Mouse (Mus musculus) brown adipose tissue, adult 24 weeks (tissue): Measurements from ENCODE around the gene Chst13. TPM values are rescaled to one million over a fixed set of nuclear protein-coding genes. Genes with fewer than 3 reads are reported as not detected.
A peak's percentile ranks its signal among the peaks of the same experiment; 100 is the strongest.

Experiments used
- H3K27ac ChIP-seq: fragments of 200-500 bp; replicated peaks from 2 replicates; pipeline ENCODE4 v1.5.1; 2012; ENCODE audit warnings: low read depth, mild to moderate bottlenecking, low read length
- H3K4me1 ChIP-seq: fragments of 200-500 bp; 2 replicates; pipeline ENCODE4 v1.6.1; 2012; ENCODE audit warnings: low read length, mixed read lengths; ENCODE audit not compliant: control insufficient read depth, insufficient read depth, insufficient read length
- H3K4me3 ChIP-seq: fragments of 200-500 bp; 2 replicates; pipeline ENCODE4 v1.5.1; 2012; ENCODE audit warnings: low read depth, mild to moderate bottlenecking, low read length, moderate library complexity; ENCODE audit not compliant: insufficient read depth
- polyA plus RNA-seq: library from polyadenylated mRNA; stranded (reverse); fragments of >200 nt; gene quantifications from 2 replicates; pipeline ENCODE4 v1.2.4, GENCODE M21; 2012; ENCODE audit not compliant: missing spikeins, insufficient read depth, insufficient read length

The Chst13 gene
- polyA plus RNA-seq = not detected in 2 replicates

DNA sequence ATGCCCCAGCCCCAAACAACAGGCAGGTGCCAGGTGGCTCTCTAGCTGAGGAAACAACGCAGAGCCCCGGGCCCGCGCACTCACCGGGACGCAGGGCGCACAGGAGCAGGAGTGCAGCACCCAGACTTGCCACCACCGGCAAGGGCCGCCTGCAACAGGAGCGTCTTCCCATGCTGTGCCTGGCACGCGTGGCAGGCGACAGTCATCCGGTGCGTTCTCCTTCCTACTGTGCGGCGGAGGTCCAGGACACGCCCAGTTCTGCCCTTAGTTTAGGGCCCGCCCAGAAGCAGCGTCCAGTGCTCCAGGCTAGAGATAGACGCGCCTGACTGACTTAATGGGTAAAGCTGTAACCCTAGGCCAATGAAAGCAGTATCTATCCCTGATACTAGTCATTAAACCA is at the start of gene Chst13:
Gene Chst13, minus strand, starts transcription at position 195 of the 400 bp plus-strand sequence.
- H3K4me1 ChIP-seq = no peaks in the 10 kb centered on the region
- no peak within 1 kb of the TSS for H3K4me3 ChIP-seq
- H3K27ac ChIP-seq = no peak within 1 kb of the TSS

DNA sequence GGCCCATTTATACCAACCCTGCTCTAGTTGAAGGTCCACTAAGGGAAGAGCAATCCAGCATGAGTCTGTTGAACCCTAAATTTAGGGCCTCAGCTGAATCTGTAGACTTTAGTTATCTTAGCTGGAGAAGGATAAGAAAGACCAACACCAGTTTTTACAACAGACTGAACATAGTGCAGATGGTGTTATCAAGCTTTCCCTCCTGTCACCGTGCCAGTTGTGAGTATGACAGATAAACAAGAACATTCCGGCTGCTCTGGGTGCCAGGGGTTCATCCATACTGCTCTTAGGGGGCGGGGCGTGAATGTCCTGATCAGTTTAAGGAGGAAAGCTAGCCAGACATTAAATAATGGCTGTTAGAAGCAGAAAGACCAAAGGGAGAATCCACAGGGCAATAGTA is 49.7 kb upstream of the Chst13 start:
- Histone ChIP-seq H3K4me1 (peaks cover 10% of the 10 kb centered on the region; the same call in 1 of the 2 replicates), H3K4me3 (no peak overlapping the region), H3K27ac (no peak overlapping the region)

DNA sequence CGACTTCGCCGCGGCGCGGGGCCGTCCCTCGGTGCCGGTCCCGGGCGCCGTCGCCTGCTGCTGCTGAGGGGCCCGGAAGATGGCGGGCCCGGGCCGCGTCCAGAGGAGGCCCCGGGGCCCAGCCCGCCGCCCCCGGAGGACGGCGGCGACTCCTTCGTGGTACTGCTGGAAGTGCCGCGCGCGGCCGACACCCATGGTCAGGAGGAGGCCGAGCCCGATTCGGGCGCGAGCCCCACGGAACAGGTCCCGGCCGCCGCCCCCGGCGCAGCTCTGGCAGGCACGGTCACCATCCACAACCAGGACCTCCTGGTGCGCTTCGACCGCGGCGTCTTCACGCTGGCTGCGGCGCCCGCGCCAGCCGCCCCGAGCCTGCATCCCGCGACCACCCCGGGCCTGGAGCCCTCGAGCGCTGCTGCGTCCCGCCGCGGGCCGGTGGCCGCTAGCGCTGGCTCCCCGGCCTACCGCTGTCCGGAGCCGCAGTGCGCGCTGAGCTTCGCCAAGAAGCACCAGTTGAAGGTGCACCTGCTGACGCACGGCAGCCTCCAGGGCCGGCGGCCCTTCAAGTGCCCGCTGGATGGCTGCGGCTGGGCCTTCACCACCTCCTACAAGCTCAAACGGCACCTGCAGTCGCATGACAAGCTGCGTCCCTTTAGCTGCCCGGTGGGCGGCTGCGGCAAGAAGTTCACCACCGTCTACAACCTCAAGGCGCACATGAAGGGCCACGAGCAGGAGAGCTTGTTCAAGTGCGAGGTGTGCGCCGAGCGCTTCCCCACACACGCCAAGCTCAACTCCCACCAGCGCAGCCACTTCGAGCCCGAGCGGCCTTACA is 45.0 kb upstream of the Chst13 start:
- 0 out of 2 replicates have a peak overlapping the region, but pooled peaks have one; percentile 35 for H3K27ac ChIP-seq
- peak overlapping the region; percentile 87 for H3K4me3 ChIP-seq
- H3K4me1 ChIP-seq = peaks cover 12% of the 10 kb centered on the region; the same call in 1 of the 2 replicates

DNA sequence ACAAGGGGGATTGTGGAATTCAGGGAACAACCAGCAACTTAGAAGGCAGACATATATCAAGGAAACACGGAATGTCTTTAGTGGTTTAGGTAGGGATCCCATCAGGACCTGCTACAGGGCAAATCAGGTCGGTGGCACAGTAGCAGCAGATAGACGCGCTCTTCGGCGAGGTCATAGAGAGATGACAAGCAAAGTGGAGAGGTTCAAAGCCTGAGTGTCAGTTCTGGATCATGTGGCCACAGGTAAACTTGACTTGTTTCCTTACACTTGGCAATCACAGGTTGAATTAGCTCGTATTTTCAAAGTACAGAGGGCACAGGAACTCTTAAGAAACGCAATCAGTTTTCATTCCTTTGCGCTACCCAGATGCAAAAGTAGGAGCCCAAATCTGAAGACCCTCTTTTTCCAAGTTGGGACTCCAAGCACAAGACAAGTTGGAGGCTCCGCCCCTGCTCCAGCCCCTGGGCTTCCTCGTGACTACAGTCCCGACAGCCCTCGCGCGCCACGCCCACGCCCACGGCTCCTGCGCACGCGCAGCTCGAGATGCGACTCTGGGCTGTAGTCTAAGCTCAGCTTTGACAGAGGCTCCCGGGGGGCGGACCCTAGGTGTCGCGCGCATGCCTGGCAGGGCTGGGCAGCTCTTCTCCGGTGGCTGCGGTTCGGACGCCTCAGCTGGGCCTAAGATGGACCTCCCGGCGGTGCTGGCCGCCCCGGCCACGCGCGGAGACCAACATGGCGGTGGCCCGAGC is 44.2 kb upstream of the Chst13 start, which contains the start of gene Zxdc:
Gene Zxdc, plus strand, starts transcription at position 517 of the 749 bp plus-strand sequence.
- H3K27ac ChIP-seq = peak within 1 kb of the TSS; percentile 38; the same call in 1 of the 2 replicates
- H3K4me1 ChIP-seq = peaks cover 12% of the 10 kb centered on the region; the same call in 1 of the 2 replicates
- peak within 1 kb of the TSS; percentile 87 for H3K4me3 ChIP-seq

DNA sequence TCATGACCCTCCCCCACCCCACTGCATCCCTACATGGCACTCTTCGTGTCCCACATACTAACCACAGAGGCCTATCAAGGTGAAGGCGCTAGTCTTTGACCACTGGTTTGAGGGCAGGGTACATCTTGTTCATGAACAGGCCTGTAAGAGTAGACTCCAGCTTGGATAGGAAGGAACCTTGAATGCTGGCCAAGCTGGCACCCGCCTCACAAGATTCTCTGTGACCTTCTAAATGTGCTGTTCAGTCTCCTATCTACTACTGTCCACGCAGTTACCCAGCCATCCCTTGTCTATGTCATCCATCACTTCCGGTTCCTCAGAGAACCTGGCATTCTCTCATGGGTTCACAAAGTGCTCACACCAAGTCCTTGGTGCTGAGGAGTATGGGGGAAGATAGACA is 38.3 kb upstream of the Chst13 start:
- H3K4me3 ChIP-seq = no peak overlapping the region
- no peak overlapping the region for H3K27ac ChIP-seq
- peaks cover 6% of the 10 kb centered on the region for H3K4me1 ChIP-seq

DNA sequence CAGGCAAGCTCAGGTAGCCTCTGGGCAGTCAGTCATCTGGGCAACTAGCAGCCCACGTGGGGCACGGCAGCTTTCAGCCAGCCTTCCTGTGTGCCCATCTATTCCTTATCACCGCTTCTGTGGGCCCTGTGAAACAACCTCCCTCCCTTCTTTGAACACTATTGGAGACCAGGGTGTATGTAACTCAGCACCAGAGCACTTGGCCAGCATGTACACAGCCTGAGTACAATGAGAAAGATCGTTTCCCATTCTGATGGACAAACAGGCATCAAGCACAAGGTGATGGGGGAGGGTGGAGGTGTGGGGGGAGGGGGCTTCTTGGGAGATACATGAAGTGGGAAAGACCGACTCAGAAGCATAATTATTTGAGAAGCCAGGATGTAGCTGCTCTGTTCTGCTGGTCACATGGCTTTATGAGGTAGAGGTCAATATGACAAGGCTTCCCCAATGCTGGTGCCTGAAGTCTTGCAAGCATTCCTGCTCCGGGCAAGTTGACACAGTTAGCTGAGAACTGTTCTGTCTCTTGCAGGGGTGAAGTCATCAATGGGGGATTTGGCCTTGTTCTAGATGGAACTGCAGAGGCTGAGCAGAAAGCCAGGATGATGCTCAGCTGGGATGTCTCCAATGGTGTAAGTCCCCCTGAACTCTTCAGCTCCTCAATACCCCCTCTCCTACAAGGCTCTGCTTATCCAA is 36.1 kb upstream of the Chst13 start:
- no peak overlapping the region for H3K4me3 ChIP-seq
- H3K4me1 ChIP-seq = peaks cover 6% of the 10 kb centered on the region
- H3K27ac ChIP-seq = 0 out of 2 replicates have a peak overlapping the region, but pooled peaks have one; percentile 10

DNA sequence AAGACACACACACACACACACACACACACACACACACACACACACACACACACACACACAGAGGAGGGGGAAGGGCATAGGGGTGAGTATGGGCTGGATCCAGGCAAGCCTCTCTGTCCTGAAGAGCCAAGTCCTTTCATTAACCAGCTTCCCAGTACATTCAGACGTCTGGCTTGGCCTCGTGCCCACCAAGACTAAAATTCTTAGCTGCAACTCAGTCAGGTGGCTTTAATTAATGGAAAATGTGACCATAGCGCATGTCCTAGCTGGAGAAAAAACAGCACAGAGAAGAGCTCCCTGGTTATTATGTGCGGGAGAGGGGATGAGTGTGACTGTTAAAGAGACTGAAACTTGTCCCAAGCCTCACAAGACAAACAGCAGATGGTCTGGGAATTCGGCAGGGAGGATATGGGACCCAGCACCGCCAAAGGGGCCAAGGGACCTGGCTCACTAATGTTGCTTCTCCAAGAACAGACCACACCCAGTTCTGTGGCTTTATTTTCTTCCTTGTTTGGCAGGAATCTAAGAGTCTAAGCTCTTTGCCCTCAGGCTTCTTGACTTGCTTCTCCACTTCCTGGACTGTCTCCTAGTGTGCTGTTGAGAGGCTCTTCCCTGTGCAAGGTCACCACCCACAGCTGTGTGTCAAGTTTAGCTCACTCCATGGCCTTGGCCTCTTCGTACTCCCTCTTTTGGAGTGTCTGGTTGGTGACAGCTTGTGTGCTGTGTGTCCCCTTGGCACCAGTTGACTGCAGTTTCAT is 35.2 kb upstream of the Chst13 start:
- peak overlapping the region; percentile 23; the same call in 1 of the 2 replicates for H3K27ac ChIP-seq
- H3K4me1 ChIP-seq = peaks cover 6% of the 10 kb centered on the region
- H3K4me3 ChIP-seq = no peak overlapping the region

DNA sequence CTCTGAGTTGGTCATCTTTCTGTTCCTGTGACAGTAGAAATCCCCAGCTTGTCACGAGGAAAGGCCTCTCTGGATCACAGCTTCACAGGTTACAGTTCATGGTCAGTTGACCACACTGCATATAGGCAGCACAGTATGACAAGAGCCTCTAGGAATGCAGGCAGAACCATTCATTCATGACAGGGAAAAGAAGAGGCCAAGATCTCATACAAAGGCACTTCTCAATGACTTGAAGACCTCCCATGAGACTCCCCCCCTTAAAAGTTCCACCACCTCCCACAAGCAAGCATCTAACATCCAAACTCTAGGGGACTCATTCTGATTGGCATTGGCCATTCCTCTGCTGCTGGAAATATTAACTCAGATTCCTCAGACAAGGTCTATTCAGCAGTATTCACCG is 34.5 kb upstream of the Chst13 start:
- H3K4me3 ChIP-seq = no peak overlapping the region
- peaks cover 6% of the 10 kb centered on the region for H3K4me1 ChIP-seq
- H3K27ac ChIP-seq = no peak overlapping the region

DNA sequence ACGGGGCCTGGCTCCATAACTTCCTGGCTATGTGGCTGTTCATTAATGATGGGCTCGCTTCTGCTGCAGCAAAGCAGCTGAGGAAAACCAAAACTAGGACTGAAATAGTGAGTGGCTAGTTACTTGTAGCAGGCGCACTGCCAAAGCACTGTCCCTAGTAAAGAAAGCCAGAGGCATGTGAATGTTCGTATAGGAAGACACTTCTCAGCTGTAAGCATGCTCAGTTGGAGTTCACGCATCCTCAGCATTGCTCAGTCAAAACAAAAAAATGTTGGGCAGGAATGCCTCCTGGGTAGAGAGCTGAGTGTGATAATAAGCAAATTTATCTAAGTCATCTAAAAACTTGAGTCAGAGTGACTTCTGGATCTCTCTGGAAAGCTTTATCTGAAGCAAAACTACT is 33.2 kb upstream of the Chst13 start:
- no peak overlapping the region for H3K27ac ChIP-seq
- no peak overlapping the region for H3K4me3 ChIP-seq
- peaks cover 6% of the 10 kb centered on the region for H3K4me1 ChIP-seq

DNA sequence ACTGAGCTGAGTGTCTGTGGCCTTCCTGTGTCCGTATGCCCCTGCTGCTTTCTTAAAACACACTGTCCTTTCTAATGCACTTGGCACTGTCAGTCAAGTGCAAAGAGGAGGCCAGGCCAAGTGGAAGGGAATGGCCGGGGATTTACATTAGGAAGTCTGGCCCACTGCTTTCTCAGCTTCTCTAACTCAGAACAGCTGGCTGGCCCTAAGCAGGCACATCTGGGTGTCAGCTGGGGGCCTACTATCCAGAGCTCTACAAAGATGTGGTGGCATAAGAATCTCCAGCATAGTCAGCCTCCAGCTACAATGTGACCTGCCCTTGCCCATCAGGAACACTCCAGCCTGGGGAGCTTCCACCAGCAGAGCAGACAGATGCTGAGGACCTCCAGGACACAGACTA is 25.0 kb upstream of the Chst13 start:
- H3K27ac ChIP-seq = no peak overlapping the region
- H3K4me3 ChIP-seq = no peak overlapping the region
- no peaks in the 10 kb centered on the region for H3K4me1 ChIP-seq

DNA sequence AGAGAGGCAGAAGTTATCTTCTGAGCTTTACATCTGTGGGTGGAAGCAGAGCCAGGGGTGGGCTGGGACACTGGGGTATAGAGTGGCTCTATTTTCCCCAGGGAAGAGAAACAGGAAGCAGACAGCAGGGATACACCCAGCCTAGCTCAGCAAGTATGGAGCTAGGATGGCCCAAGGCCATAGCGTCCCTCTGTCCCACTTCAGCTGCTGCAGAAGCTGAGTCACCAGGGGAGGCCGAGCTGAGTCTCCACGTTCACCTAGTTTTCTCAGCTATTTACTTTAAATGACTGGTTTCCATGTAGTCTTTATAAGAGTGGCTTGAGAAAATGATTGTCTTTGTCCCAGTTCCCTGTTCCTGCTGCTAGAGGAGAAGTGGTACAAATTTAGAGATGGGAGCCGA is 23.5 kb upstream of the Chst13 start:
- Histone ChIP-seq H3K27ac (no peak overlapping the region), H3K4me3 (no peak overlapping the region), H3K4me1 (no peaks in the 10 kb centered on the region)

DNA sequence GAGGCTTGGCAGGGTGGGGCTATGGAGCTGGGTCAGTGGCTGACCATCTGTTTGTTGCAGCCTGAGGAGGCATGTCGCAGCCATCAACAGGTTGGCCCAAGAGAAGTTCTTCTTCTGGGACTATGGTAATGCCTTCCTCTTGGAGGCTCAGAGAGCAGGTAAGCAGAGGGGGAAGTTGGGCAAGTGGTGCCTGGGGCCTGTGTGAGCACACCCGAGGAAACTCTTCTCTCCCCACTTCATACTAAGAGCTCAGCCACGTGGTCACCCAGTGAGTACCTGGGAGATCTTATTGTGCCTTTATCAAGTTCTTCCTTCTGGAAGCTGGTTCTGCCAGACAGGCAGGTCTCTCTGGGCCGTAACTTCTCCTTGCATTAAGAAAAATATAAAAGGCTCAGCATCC is 22.2 kb upstream of the Chst13 start:
- Histone ChIP-seq H3K4me3 (no peak overlapping the region), H3K4me1 (no peaks in the 10 kb centered on the region)

DNA sequence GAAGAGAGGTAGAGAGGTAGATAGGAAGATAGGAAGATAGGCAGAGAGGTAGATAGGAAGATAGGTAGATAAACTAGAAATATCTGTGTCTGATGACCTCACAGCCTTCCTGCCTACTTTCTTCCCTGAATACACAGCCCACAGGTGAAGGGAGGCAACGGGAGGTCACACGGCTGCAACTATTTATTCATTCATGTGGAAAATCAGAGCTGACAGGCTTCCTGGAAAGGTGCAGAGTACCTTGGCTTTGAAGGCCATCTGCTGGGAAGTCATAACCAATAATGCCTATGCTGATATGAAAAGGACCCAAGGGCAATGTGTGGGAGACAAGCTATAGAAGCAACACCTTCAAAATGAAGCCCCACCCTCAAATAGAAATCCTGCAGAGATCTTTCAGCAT is 17.4 kb upstream of the Chst13 start:
- Histone ChIP-seq H3K4me1 (no peaks in the 10 kb centered on the region), H3K4me3 (no peak overlapping the region), H3K27ac (no peak overlapping the region)

More for the DNA sequence above, 22.2 kb upstream of the Chst13 start:
- H3K27ac ChIP-seq = no peak overlapping the region

DNA sequence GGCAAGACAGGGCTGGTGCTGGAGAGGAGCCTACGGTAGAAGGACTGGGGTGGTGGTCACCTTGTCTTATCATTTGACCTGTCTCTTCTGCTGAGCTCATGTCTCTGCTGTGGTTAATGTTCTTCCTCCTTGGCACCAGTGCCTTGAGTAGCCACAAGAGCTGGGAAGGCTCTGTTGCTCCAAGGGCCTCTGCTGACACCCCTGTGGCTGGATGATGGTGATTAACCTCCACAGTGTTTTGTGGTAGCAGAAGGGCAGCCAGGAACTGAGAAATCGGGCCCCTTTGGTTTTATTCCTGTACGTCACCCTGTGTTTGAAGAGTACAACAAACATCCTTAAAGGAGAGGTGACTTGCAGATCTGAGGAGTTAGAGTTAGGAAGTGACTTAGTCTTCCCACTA is 9.3 kb upstream of the Chst13 start:
- Histone ChIP-seq H3K27ac (no peak overlapping the region), H3K4me3 (no peak overlapping the region), H3K4me1 (no peaks in the 10 kb centered on the region)
